Mouse (Mus musculus): Measurements from ENCODE around the gene Mef2b. TPM values are rescaled to one million over a fixed set of nuclear protein-coding genes. Genes with fewer than 3 reads are reported as not detected.

Gene Mef2b
- polyA plus RNA-seq, 1 experiment from 2014 or later: 0.10 TPM

GRCm38 (mm10) chr8:70157240-70157800 is 17.8 kb downstream of the Mef2b start:
- DNase-seq (ENCODE audit: low spot score) (no peak), ATAC-seq (ENCODE audit: low FRiP score, low TSS enrichment) (no peak)
- WGBS: 92% methylated on average over 1 of the region's 1 CpGs
- H3K36me3 ChIP-seq (ENCODE audit: control insufficient read depth, insufficient read depth, low read length): no peaks in the 10 kb centered on the region
- H3K27ac ChIP-seq (replicated peaks): no peak overlapping the region
- H3K9me3 ChIP-seq (ENCODE audit: control insufficient read depth, low read length): no peaks in the 10 kb centered on the region
- no peak overlapping the region for H3K4me2 ChIP-seq (replicated peaks; ENCODE audit: low read depth)
- TF ChIP-seq CTCF (IDR thresholded peaks at IDR 0.05; ENCODE audit: low read depth) (no peak), EP300 (optimal IDR thresholded peaks at IDR 0.05) (no peak)
- H3K4me3 ChIP-seq (ENCODE audit: low read depth, low read length): no peak overlapping the region
- no peak overlapping the region for H3K9ac ChIP-seq (ENCODE audit: low read length)
- H3K4me1 ChIP-seq (replicated peaks; ENCODE audit: control insufficient read depth, insufficient read depth): no peaks in the 10 kb centered on the region
- no peaks in the 10 kb centered on the region for H3K27me3 ChIP-seq (ENCODE audit: control insufficient read depth, insufficient read depth, low read length)

- WGBS: 10% methylated on average over 39 of the region's 40 CpGs
- peak overlapping the region; percentile 55 for H3K9ac ChIP-seq (ENCODE audit: low read length)
- peak; percentile 80 for DNase-seq (ENCODE audit: low spot score)
These were observed 18.8 kb downstream of the Mef2b start for GRCm38 (mm10) chr8:70158069-70158853.

GRCm38 (mm10) chr8:70159211-70159610 is 19.7 kb downstream of the Mef2b start:
- 65% methylated on average over 4 of the region's 4 CpGs for WGBS
- Histone ChIP-seq H3K4me2 (replicated peaks; ENCODE audit: low read depth) (no peak overlapping the region), H3K4me1 (replicated peaks; ENCODE audit: control insufficient read depth, insufficient read depth) (no peaks in the 10 kb centered on the region), H3K9ac (ENCODE audit: low read length) (no peak overlapping the region), H3K9me3 (ENCODE audit: control insufficient read depth, low read length) (no peaks in the 10 kb centered on the region), H3K4me3 (ENCODE audit: low read depth, low read length) (no peak overlapping the region), H3K27ac (replicated peaks) (no peak overlapping the region), H3K36me3 (ENCODE audit: control insufficient read depth, insufficient read depth, low read length) (no peaks in the 10 kb centered on the region), H3K27me3 (ENCODE audit: control insufficient read depth, insufficient read depth, low read length) (no peaks in the 10 kb centered on the region)
- no peak for TF ChIP-seq EP300 (optimal IDR thresholded peaks at IDR 0.05)
- no peak for TF ChIP-seq CTCF (IDR thresholded peaks at IDR 0.05; ENCODE audit: low read depth)
- ATAC-seq (ENCODE audit: low FRiP score, low TSS enrichment) (no peak), DNase-seq (ENCODE audit: low spot score) (no peak)

More at GRCm38 (mm10) chr8:70158069-70158853, 18.8 kb downstream of the Mef2b start:
- H3K9me3 ChIP-seq (ENCODE audit: control insufficient read depth, low read length): no peaks in the 10 kb centered on the region
- no peaks in the 10 kb centered on the region for H3K4me1 ChIP-seq (replicated peaks; ENCODE audit: control insufficient read depth, insufficient read depth)
- TF ChIP-seq EP300 (optimal IDR thresholded peaks at IDR 0.05) (no peak), CTCF (IDR thresholded peaks at IDR 0.05; ENCODE audit: low read depth) (peak; percentile 21; the same call in 1 of the 2 replicates)
- ATAC-seq (ENCODE audit: low FRiP score, low TSS enrichment): peak; percentile 81
- H3K4me2 ChIP-seq (replicated peaks; ENCODE audit: low read depth): peak overlapping the region; percentile 79
- H3K36me3 ChIP-seq (ENCODE audit: control insufficient read depth, insufficient read depth, low read length): no peaks in the 10 kb centered on the region
- H3K27me3 ChIP-seq (ENCODE audit: control insufficient read depth, insufficient read depth, low read length): no peaks in the 10 kb centered on the region
- H3K27ac ChIP-seq (replicated peaks): no peak overlapping the region
- peak overlapping the region; percentile 44 for H3K4me3 ChIP-seq (ENCODE audit: low read depth, low read length)

GRCm38 (mm10) chr8:70160015-70160414 is 20.5 kb downstream of the Mef2b start:
- 62% methylated on average over 13 of the region's 13 CpGs for WGBS
- no peak for TF ChIP-seq EP300 (optimal IDR thresholded peaks at IDR 0.05)
- TF ChIP-seq CTCF (IDR thresholded peaks at IDR 0.05; ENCODE audit: low read depth): no peak
- no peaks in the 10 kb centered on the region for H3K9me3 ChIP-seq (ENCODE audit: control insufficient read depth, low read length)
- no peak overlapping the region for H3K27ac ChIP-seq (replicated peaks)
- no peaks in the 10 kb centered on the region for H3K27me3 ChIP-seq (ENCODE audit: control insufficient read depth, insufficient read depth, low read length)
- ATAC-seq (ENCODE audit: low FRiP score, low TSS enrichment) (no peak), DNase-seq (ENCODE audit: low spot score) (no peak)
- H3K36me3 ChIP-seq (ENCODE audit: control insufficient read depth, insufficient read depth, low read length): no peaks in the 10 kb centered on the region
- no peak overlapping the region for H3K4me2 ChIP-seq (replicated peaks; ENCODE audit: low read depth)
- no peak overlapping the region for H3K4me3 ChIP-seq (ENCODE audit: low read depth, low read length)
- H3K9ac ChIP-seq (ENCODE audit: low read length): no peak overlapping the region
- no peaks in the 10 kb centered on the region for H3K4me1 ChIP-seq (replicated peaks; ENCODE audit: control insufficient read depth, insufficient read depth)

DNA sequence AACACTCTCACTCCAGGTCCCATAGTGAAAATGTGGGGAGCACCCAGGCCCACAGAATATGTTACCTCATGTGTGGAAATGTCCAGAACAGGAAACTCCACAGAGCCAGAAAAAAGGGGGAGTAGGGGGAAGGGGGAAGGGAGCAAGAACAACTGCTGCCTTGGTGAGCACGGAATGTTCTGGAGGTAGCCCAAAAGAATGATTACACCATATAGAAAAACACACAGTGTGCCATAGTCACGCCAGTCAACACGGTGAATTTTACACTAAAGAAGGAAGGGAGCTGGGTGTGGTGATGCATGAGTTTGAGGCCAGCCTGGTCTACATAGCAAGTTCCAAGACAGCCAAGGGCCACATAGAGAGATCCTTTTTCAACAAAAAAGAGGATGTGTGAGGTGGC is 23.8 kb downstream of the Mef2b start:
- Histone ChIP-seq H3K4me3 (ENCODE audit: low read depth, low read length) (no peak overlapping the region), H3K9me3 (ENCODE audit: control insufficient read depth, low read length) (no peaks in the 10 kb centered on the region), H3K36me3 (ENCODE audit: control insufficient read depth, insufficient read depth, low read length) (no peaks in the 10 kb centered on the region), H3K4me1 (replicated peaks; ENCODE audit: control insufficient read depth, insufficient read depth) (no peaks in the 10 kb centered on the region), H3K27me3 (ENCODE audit: control insufficient read depth, insufficient read depth, low read length) (no peaks in the 10 kb centered on the region; the same call in 1 of the 2 replicates), H3K9ac (ENCODE audit: low read length) (no peak overlapping the region), H3K4me2 (replicated peaks; ENCODE audit: low read depth) (no peak overlapping the region), H3K27ac (replicated peaks) (no peak overlapping the region)
- TF ChIP-seq EP300 (optimal IDR thresholded peaks at IDR 0.05) (no peak), CTCF (IDR thresholded peaks at IDR 0.05; ENCODE audit: low read depth) (no peak)
- 59% methylated on average over 3 of the region's 3 CpGs for WGBS
- DNase-seq (ENCODE audit: low spot score): no peak
- no peak for ATAC-seq (ENCODE audit: low FRiP score, low TSS enrichment)

Measured in stomach, postnatal 0 days (tissue).